Mouse (Mus musculus) thymus, adult 2 months (tissue): ENCODE data around the gene Abcb1b.
"Not testable (repeated sequence)": the region's sequence is repeated elsewhere in the genome, so short reads cannot be mapped to it uniquely, and the experiment has no call there.

Experiments
- CTCF ChIP-seq: fragments of 200-500 bp; IDR thresholded peaks from 2 replicates; pipeline ENCODE4 v1.5.1; 2012; ENCODE audit warnings: mild to moderate bottlenecking, control low read depth, low read length, moderate library complexity, borderline replicate concordance; ENCODE audit not compliant: control insufficient read depth, poor library complexity, insufficient read depth; ENCODE audit errors: extremely low read depth
- POLR2A ChIP-seq: fragments of 200-500 bp; IDR thresholded peaks from 2 replicates; pipeline ENCODE4 v1.6.1; 2012; ENCODE audit warnings: mild to moderate bottlenecking, low read length, control low read depth, moderate library complexity; ENCODE audit not compliant: control insufficient read depth, poor library complexity, insufficient read depth; ENCODE audit errors: extremely low read depth

GRCm38 (mm10) chr5:8848607-8849575, 50.9 kb downstream of the Abcb1b start:
- not testable (repeated sequence) for TF ChIP-seq POLR2A, CTCF
